Mouse (Mus musculus): ENCODE data around the gene Fahd2a. TPM values are rescaled to one million over a fixed set of nuclear protein-coding genes. Genes with fewer than 3 reads are reported as not detected.

Fahd2a gene
- total and polyA plus RNA-seq, 2 experiments from 2014 or later, result 26.3 to 27.4 TPM

DNA sequence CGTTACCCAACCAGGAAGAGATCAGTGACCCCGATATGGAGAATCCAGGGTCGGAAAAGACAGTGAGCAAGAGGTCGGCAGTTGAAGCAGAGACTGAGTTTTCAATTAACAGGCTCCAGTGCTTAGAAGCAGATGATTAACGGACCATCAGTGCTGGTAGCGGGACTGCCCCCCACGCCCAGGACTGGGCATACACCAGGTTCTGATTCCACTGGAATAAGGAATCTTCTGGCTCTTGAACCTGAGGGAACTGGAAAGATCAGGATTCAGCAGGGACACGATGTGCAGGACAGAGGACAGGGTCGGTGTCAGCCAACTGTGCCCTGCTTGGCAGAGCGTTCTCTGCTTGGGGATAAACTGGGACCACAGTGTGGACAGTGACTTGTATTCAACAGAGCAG lies 28.6 kb downstream of the Fahd2a start:
- Histone ChIP-seq H3K4me1 (ENCODE audit: insufficient read depth) (no peaks in the 10 kb centered on the region), H3K9me3 (ENCODE audit: low read length) (no peaks in the 10 kb centered on the region), H3K9ac (no peak overlapping the region), H3K27me3 (ENCODE audit: insufficient read depth, low read length) (no peaks in the 10 kb centered on the region), H3K36me3 (ENCODE audit: insufficient read depth) (no peaks in the 10 kb centered on the region), H3K4me3 (ENCODE audit: low read depth, low read length) (no peak overlapping the region), H3K4me2 (ENCODE audit: low read depth) (no peak overlapping the region), H3K27ac (ENCODE audit: low read depth, low read length) (no peak overlapping the region)
- no peak for ATAC-seq
- no peak for TF ChIP-seq CTCF (IDR thresholded peaks at IDR 0.05; ENCODE audit: low read depth)
- DNase-seq, result no peak
- 78% methylated on average over 10 of the region's 10 CpGs for WGBS

DNA sequence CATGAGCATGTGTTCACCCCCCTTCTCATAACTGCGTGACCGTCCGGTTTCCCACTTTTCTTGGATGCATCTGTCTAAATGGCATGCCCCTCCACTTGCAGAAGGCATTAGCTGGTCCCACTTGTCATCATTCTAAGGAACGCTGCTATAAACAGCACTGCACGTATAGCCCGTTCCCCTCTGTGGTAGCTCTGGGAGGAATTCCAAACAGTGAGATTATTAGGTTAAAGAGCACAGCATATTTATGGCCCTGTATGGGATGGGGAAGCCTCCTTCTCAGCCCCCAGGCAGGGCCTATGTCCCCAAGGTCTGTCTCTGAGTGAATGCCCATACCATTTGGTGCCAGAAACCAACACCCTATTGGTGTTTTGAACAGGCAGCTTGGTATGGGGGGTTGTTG lies 33.2 kb downstream of the Fahd2a start:
- Histone ChIP-seq H3K36me3 (ENCODE audit: insufficient read depth) (no peaks in the 10 kb centered on the region), H3K27me3 (ENCODE audit: insufficient read depth, low read length) (no peaks in the 10 kb centered on the region), H3K4me2 (ENCODE audit: low read depth) (no peak overlapping the region), H3K9ac (no peak overlapping the region), H3K4me3 (ENCODE audit: low read depth, low read length) (no peak overlapping the region), H3K4me1 (ENCODE audit: insufficient read depth) (no peaks in the 10 kb centered on the region), H3K27ac (ENCODE audit: low read depth, low read length) (no peak overlapping the region), H3K9me3 (ENCODE audit: low read length) (no peaks in the 10 kb centered on the region)
- no peak for TF ChIP-seq CTCF (IDR thresholded peaks at IDR 0.05; ENCODE audit: low read depth)
- no peak for ATAC-seq
- DNase-seq, result no peak
- WGBS, result 92% methylated on average over 6 of the region's 6 CpGs

- no peak for ATAC-seq
- no peak for DNase-seq
- TF ChIP-seq CTCF (IDR thresholded peaks at IDR 0.05; ENCODE audit: low read depth), result no peak
- WGBS, result 89% methylated on average over 7 of the region's 7 CpGs
- no peak overlapping the region for H3K9ac ChIP-seq
- no peak overlapping the region for H3K4me2 ChIP-seq (ENCODE audit: low read depth)
- no peaks in the 10 kb centered on the region for H3K4me1 ChIP-seq (ENCODE audit: insufficient read depth)
- no peaks in the 10 kb centered on the region for H3K9me3 ChIP-seq (ENCODE audit: low read length)
- no peaks in the 10 kb centered on the region for H3K27me3 ChIP-seq (ENCODE audit: insufficient read depth, low read length)
- H3K27ac ChIP-seq (ENCODE audit: low read depth, low read length), result no peak overlapping the region
- no peaks in the 10 kb centered on the region for H3K36me3 ChIP-seq (ENCODE audit: insufficient read depth)
- H3K4me3 ChIP-seq (ENCODE audit: low read depth, low read length), result no peak overlapping the region
These were observed 45.6 kb downstream of the Fahd2a start for GRCm38 (mm10) chr2:127398738-127399137.

DNA sequence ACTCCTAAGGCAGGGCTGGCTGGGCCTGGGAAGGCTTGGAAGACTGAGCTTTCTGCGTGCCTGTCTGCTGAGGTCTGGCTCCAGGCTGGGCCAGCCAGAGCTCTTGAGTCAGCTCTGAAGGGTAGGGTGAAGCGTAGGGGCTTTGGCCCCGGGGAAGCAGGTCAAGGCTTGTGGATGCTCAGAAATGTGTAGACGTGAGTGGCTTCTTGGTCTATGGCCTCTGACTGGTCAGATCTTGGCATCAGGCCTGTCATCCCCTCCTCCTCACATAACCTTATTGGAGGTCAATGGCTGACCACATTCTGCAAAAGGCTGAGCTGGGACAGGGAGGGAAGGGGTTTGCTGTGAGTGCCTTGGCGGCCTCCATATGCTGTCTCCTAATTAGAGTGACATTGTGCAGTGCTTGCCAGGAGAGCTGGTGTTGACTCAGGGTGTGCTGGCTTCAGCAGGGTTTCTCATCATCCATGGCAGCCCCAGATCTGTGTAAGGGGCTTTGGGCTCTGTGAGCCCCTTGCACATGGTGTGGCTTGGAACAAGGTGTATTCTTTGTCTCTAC lies 49.7 kb downstream of the Fahd2a start:
- no peaks in the 10 kb centered on the region for H3K36me3 ChIP-seq (ENCODE audit: insufficient read depth)
- H3K9me3 ChIP-seq (ENCODE audit: low read length), result no peaks in the 10 kb centered on the region
- no peak overlapping the region for H3K9ac ChIP-seq
- H3K4me1 ChIP-seq (ENCODE audit: insufficient read depth), result no peaks in the 10 kb centered on the region
- no peak for TF ChIP-seq CTCF (IDR thresholded peaks at IDR 0.05; ENCODE audit: low read depth)
- no peaks in the 10 kb centered on the region for H3K27me3 ChIP-seq (ENCODE audit: insufficient read depth, low read length)
- ATAC-seq, result no peak
- no peak overlapping the region for H3K4me3 ChIP-seq (ENCODE audit: low read depth, low read length)
- no peak for DNase-seq
- 84% methylated on average over 5 of the region's 5 CpGs for WGBS
- no peak overlapping the region for H3K4me2 ChIP-seq (ENCODE audit: low read depth)
- no peak overlapping the region for H3K27ac ChIP-seq (ENCODE audit: low read depth, low read length)

DNA sequence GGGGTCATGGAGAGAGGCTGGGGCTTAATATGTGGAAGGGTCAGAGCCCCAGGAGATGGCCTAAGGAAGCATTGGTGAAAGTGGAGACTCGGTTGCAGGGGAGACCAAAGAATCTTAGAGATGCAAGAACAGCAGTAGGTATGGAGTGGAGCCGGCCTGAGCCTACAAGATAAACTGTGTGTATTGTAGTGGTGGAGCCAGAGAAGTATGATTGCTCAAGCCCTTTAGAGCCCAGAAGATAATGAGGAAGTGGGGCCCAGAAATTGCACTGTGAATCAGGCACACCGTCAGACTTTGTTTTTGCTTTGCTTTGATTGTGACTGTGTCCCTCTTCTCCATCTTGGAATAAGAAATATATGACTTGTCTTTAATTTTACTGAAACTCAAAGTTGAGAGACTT lies 53.0 kb downstream of the Fahd2a start:
- no peak for DNase-seq
- H3K4me3 ChIP-seq (ENCODE audit: low read depth, low read length), result no peak overlapping the region
- 72% methylated on average over 3 of the region's 3 CpGs for WGBS
- no peak overlapping the region for H3K27ac ChIP-seq (ENCODE audit: low read depth, low read length)
- H3K36me3 ChIP-seq (ENCODE audit: insufficient read depth), result no peaks in the 10 kb centered on the region
- H3K9me3 ChIP-seq (ENCODE audit: low read length), result no peaks in the 10 kb centered on the region
- no peak for ATAC-seq
- H3K4me2 ChIP-seq (ENCODE audit: low read depth), result no peak overlapping the region
- H3K4me1 ChIP-seq (ENCODE audit: insufficient read depth), result no peaks in the 10 kb centered on the region
- no peak for TF ChIP-seq CTCF (IDR thresholded peaks at IDR 0.05; ENCODE audit: low read depth)
- H3K9ac ChIP-seq, result no peak overlapping the region
- no peaks in the 10 kb centered on the region for H3K27me3 ChIP-seq (ENCODE audit: insufficient read depth, low read length)

DNA sequence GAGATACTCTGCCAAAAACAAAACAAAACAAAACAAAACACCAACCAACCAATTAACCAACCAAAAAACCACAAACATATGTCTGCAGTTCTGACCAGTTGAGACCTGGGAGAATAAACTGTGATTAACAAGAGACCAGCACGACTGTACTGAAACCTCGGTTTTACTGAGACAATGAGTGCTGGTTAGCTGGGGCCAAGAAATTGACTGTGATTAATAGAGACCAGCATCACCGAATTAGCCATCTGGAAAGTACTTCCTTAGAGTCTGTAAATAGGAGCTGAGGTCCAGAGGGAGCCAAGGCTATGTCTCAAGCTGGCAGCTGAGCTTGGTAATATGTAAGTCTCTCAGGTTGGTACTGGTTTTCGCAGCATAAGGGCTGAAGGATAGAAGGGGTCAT lies 53.5 kb downstream of the Fahd2a start:
- H3K36me3 ChIP-seq (ENCODE audit: insufficient read depth), result no peaks in the 10 kb centered on the region
- H3K4me2 ChIP-seq (ENCODE audit: low read depth), result no peak overlapping the region
- H3K4me1 ChIP-seq (ENCODE audit: insufficient read depth), result no peaks in the 10 kb centered on the region
- TF ChIP-seq CTCF (IDR thresholded peaks at IDR 0.05; ENCODE audit: low read depth), result no peak
- H3K27ac ChIP-seq (ENCODE audit: low read depth, low read length), result no peak overlapping the region
- no peaks in the 10 kb centered on the region for H3K9me3 ChIP-seq (ENCODE audit: low read length)
- H3K27me3 ChIP-seq (ENCODE audit: insufficient read depth, low read length), result no peaks in the 10 kb centered on the region
- DNase-seq (no peak), ATAC-seq (no peak)
- no peak overlapping the region for H3K9ac ChIP-seq
- WGBS, result 45% methylated on average over 4 of the region's 4 CpGs
- no peak overlapping the region for H3K4me3 ChIP-seq (ENCODE audit: low read depth, low read length)

- DNase-seq (no peak), ATAC-seq (no peak)
- no peak for TF ChIP-seq CTCF (IDR thresholded peaks at IDR 0.05; ENCODE audit: low read depth)
- Histone ChIP-seq H3K9ac (no peak overlapping the region), H3K9me3 (ENCODE audit: low read length) (no peaks in the 10 kb centered on the region), H3K4me1 (ENCODE audit: insufficient read depth) (no peaks in the 10 kb centered on the region), H3K27me3 (ENCODE audit: insufficient read depth, low read length) (no peaks in the 10 kb centered on the region), H3K4me2 (ENCODE audit: low read depth) (no peak overlapping the region), H3K36me3 (ENCODE audit: insufficient read depth) (no peaks in the 10 kb centered on the region), H3K27ac (ENCODE audit: low read depth, low read length) (no peak overlapping the region), H3K4me3 (ENCODE audit: low read depth, low read length) (no peak overlapping the region)
- 85% methylated on average over 3 of the region's 3 CpGs for WGBS
These were observed 54.0 kb downstream of the Fahd2a start for GRCm38 (mm10) chr2:127390352-127390751.

Measured in forebrain, postnatal 0 days (tissue).